Mouse (Mus musculus): Measurements from ENCODE around the gene Rp9.

GRCm38 (mm10) chr9:22428028-22428665, 41.4 kb downstream of the Rp9 start:
- TF ChIP-seq CTCF (IDR thresholded peaks at IDR 0.05; ENCODE audit: borderline replicate concordance, extremely low read depth, insufficient read depth, insufficient read length) (no peak), POLR2A (IDR thresholded peaks at IDR 0.05; ENCODE audit: borderline replicate concordance, extremely low read depth, insufficient read depth, insufficient read length, poor library complexity, severe bottlenecking) (no peak)
